Mouse (Mus musculus) left cerebral cortex, adult 8-10 months (tissue): ENCODE data around the gene Cfap77. TPM values are rescaled to one million over a fixed set of nuclear protein-coding genes. Genes with fewer than 3 reads are reported as not detected.

Experiments
- DNase-seq, 2 experiments: peaks; one replicate each; pipeline ENCODE4 v3.0.0; 2022; ENCODE audit warnings: low spot score in 2 of 2
- total RNA-seq, 4 experiments: library from RNA; stranded (reverse); gene quantifications; 2 replicates each; pipeline ENCODE4 v1.2.4; 2022

Gene Cfap77
- total RNA-seq, 4 experiments from 2014 or later, result 0.25 to 1.1 (median 0.48) TPM

- no peak for DNase-seq
These were observed 56.6 kb downstream of the Cfap77 start for GRCm38 (mm10) chr2:28998246-28998645.

GRCm38 (mm10) chr2:28997161-28997834 is 57.6 kb downstream of the Cfap77 start:
- no peak for DNase-seq

- DNase-seq, result no peak
These were observed 59.4 kb downstream of the Cfap77 start for GRCm38 (mm10) chr2:28995436-28995835.

- no peak for DNase-seq
These were observed 60.9 kb downstream of the Cfap77 start for GRCm38 (mm10) chr2:28994014-28994413.

GRCm38 (mm10) chr2:28988781-28989180 is 66.1 kb downstream of the Cfap77 start:
- no peak for DNase-seq

- DNase-seq, result no peak
These were observed 74.6 kb downstream of the Cfap77 start for GRCm38 (mm10) chr2:28980080-28980910.

- no peak for DNase-seq
These were observed 76.4 kb downstream of the Cfap77 start for GRCm38 (mm10) chr2:28978461-28978860.

GRCm38 (mm10) chr2:28976635-28977034 is 78.2 kb downstream of the Cfap77 start:
- peak; percentile 8 to 17 for DNase-seq

GRCm38 (mm10) chr2:28975604-28976003 is 79.3 kb downstream of the Cfap77 start:
- DNase-seq, result no peak

GRCm38 (mm10) chr2:28974520-28974919 is 80.3 kb downstream of the Cfap77 start:
- no peak for DNase-seq

GRCm38 (mm10) chr2:28973832-28974450 is 80.9 kb downstream of the Cfap77 start:
- no peak for DNase-seq

GRCm38 (mm10) chr2:28970424-28970823 is 84.4 kb downstream of the Cfap77 start:
- DNase-seq, result no peak

- no peak for DNase-seq
These were observed 86.6 kb downstream of the Cfap77 start for GRCm38 (mm10) chr2:28968278-28968677.

- DNase-seq, result no peak
These were observed 88.6 kb downstream of the Cfap77 start for GRCm38 (mm10) chr2:28966151-28966795.

- no peak for DNase-seq
These were observed 91.3 kb downstream of the Cfap77 start for GRCm38 (mm10) chr2:28963565-28963964.

GRCm38 (mm10) chr2:28961636-28962035 is 93.2 kb downstream of the Cfap77 start:
- no peak for DNase-seq

GRCm38 (mm10) chr2:28961024-28961585 is 93.8 kb downstream of the Cfap77 start:
- DNase-seq, result no peak

- no peak for DNase-seq
These were observed 98.0 kb downstream of the Cfap77 start for GRCm38 (mm10) chr2:28956874-28957273.

GRCm38 (mm10) chr2:28954595-28954994 is 100.3 kb downstream of the Cfap77 start:
- no peak for DNase-seq

- no peak for DNase-seq
These were observed 101.9 kb downstream of the Cfap77 start for GRCm38 (mm10) chr2:28952981-28953380.

GRCm38 (mm10) chr2:28946312-28946711 is 108.6 kb downstream of the Cfap77 start:
- no peak for DNase-seq
